ENCODE assay signal across 24 mouse cellular contexts in genomic region chr1:58114666-58115375, GRCm38 (mm10). TPM values are rescaled to one million over a fixed set of nuclear protein-coding genes. Genes with fewer than 3 reads are reported as not detected.
DNase-seq lines count a peak whose midpoint lies in the region; ATAC-seq and TF ChIP-seq lines count a peak whose summit lies in the region.
"Had no signal": no experiment of that assay in that cellular context is flagged by ENCODE, and none has a peak within 500 bp of the region (broad histone marks: within the 10 kb centered on the region; RNA-seq: fewer than 3 reads in every experiment).

No protein-coding gene starts in this region.

- peak; percentile 60 for DNase-seq in heart, adult 11 months
- DNase-seq in heart, postnatal 10 days, result no peak
- DNase-seq in kidney, postnatal 36 days, result no peak
- no peak for DNase-seq in liver, postnatal 0 days
- no peak for DNase-seq in liver
- no peak for DNase-seq in layer of hippocampus, adult 9-10 months (ENCODE audit: low spot score)
- DNase-seq: adrenal gland, adult 8-10 months; adrenal gland, postnatal 36 days; B cell, adult 2 months; cerebellum, adult 2 months; cerebellum, postnatal 10 days; gastrocnemius, postnatal 36 days; heart, adult 2 months; heart, postnatal 4 days had no signal

- H3K36me3 ChIP-seq in kidney, embryonic 16.5 days (ENCODE audit: insufficient read depth, low read length), result no peaks in the 10 kb centered on the region
- 0 out of 2 replicates have a peak, but pooled peaks cover 9% of the 10 kb centered on the region for H3K36me3 ChIP-seq in liver, postnatal 0 days (replicated peaks; ENCODE audit: insufficient read depth, low read length)
- H3K36me3 ChIP-seq: embryonic facial prominence, embryonic 10.5 days; forebrain, embryonic 10.5 days; G1E; heart, embryonic 12.5 days; hindbrain, embryonic 12.5 days had no signal

- no peak for ATAC-seq in kidney, embryonic 16.5 days (ENCODE audit: low FRiP score, low TSS enrichment)
- no peak for ATAC-seq in liver, postnatal 0 days
- ATAC-seq in megakaryocyte progenitor cell, adult 5-6 weeks (replicated peaks; ENCODE audit: poor library complexity), result peak; percentile 52; the same call in 1 of the 2 replicates
- ATAC-seq: CD4-positive, CD25-positive, alpha-beta regulatory T cell, adult 4 months; forebrain, embryonic 14.5 days had no signal

- H3K4me2 ChIP-seq in kidney, embryonic 16.5 days (replicated peaks; ENCODE audit: low read depth, low read length), result peak overlapping the region; percentile 3; the same call in 1 of the 2 replicates
- peak overlapping the region; percentile 66; the same call in 1 of the 2 replicates for H3K4me2 ChIP-seq in liver, postnatal 0 days (ENCODE audit: low read depth, low read length)
- H3K4me2 ChIP-seq: heart, embryonic 12.5 days; hindbrain, embryonic 12.5 days had no signal

- H3K27me3 ChIP-seq in kidney, embryonic 16.5 days (ENCODE audit: insufficient read depth, low read length), result no peaks in the 10 kb centered on the region
- H3K27me3 ChIP-seq in liver, postnatal 0 days (ENCODE audit: insufficient read depth, low read length), result no peaks in the 10 kb centered on the region
- H3K27me3 ChIP-seq: heart, embryonic 12.5 days; hindbrain, embryonic 12.5 days had no signal

- peak overlapping the region; percentile 70 for H3K27ac ChIP-seq in kidney, embryonic 16.5 days (ENCODE audit: low read length)
- no peak overlapping the region for H3K27ac ChIP-seq in liver, postnatal 0 days (ENCODE audit: low read depth)
- H3K27ac ChIP-seq: embryonic facial prominence, embryonic 10.5 days; forebrain, embryonic 10.5 days; heart, adult 2 months; hindbrain, embryonic 12.5 days had no signal

- intact Hi-C loops in heart, postnatal 10 days (cut with DNase I), result no loop called here

- no peaks in the 10 kb centered on the region for H3K9me3 ChIP-seq in kidney, embryonic 16.5 days (ENCODE audit: low read length)
- no peaks in the 10 kb centered on the region for H3K9me3 ChIP-seq in liver, postnatal 0 days (ENCODE audit: low read length)
- H3K9me3 ChIP-seq: embryonic facial prominence, embryonic 10.5 days; forebrain, embryonic 10.5 days; G1E; heart, embryonic 12.5 days; hindbrain, embryonic 12.5 days had no signal

- H3K4me1 ChIP-seq in kidney, embryonic 16.5 days (ENCODE audit: insufficient read depth, low read length), result peaks cover 10% of the 10 kb centered on the region
- peaks cover 9% of the 10 kb centered on the region; the same call in 1 of the 2 replicates for H3K4me1 ChIP-seq in liver, postnatal 0 days (ENCODE audit: insufficient read depth)
- H3K4me1 ChIP-seq: hindbrain, embryonic 12.5 days had no signal

- no peak overlapping the region for H3K4me3 ChIP-seq in kidney, embryonic 16.5 days (ENCODE audit: low read length)
- no peak overlapping the region for H3K4me3 ChIP-seq in liver, postnatal 0 days (ENCODE audit: low read depth, low read length)
- H3K4me3 ChIP-seq: embryonic facial prominence, embryonic 10.5 days; erythroblast, embryonic 14.5 days; forebrain, embryonic 10.5 days; heart, adult 2 months; heart, embryonic 12.5 days; hindbrain, embryonic 12.5 days had no signal

- 38% methylated on average over 12 of the region's 12 CpGs for WGBS in kidney, embryonic 16.5 days
- WGBS in liver, postnatal 0 days (ENCODE audit: insufficient replicate concordance), result 49% methylated on average over 12 of the region's 12 CpGs

- no peak for TF ChIP-seq CTCF in liver, postnatal 0 days (IDR thresholded peaks at IDR 0.05; ENCODE audit: low read depth)

- no peak for TF ChIP-seq EP300 in liver, postnatal 0 days (IDR thresholded peaks at IDR 0.05; ENCODE audit: low read depth)

- no peak overlapping the region for H3K9ac ChIP-seq in kidney, embryonic 16.5 days (replicated peaks; ENCODE audit: low read length)
- no peak overlapping the region for H3K9ac ChIP-seq in liver, postnatal 0 days (replicated peaks)
- H3K9ac ChIP-seq: heart, embryonic 12.5 days; hindbrain, embryonic 12.5 days had no signal

RNA-seq across cellular contexts. Expression of gene Aox3, which starts 1.9 kb away (rescaled TPM):
- total RNA-seq in heart, postnatal 10 days (2021), result under 1 TPM; 0.22 to 0.47 TPM
- polyA plus RNA-seq in kidney, embryonic 16.5 days (2015; fragmentation: Nextera tagmentation; extraction: Ambion mirVana), result 3.5 and 3.6 TPM in 2 replicates
- polyA plus RNA-seq in liver, postnatal 0 days (2015; fragmentation: Nextera tagmentation; extraction: Ambion mirVana), result 14.3 and 16.9 TPM in 2 replicates
- total RNA-seq in megakaryocyte progenitor cell, adult 5-6 weeks (2015), result not detected in 2 replicates
- total RNA-seq in megakaryocyte progenitor cell, adult 5-6 weeks (2017), result not detected in 2 replicates
- polyA plus RNA-seq: CD4-positive, CD25-positive, alpha-beta regulatory T cell, adult 4 months; erythroblast, embryonic 14.5 days; forebrain, embryonic 10.5 days; G1E; heart, embryonic 12.5 days; hindbrain, embryonic 12.5 days had no signal
